Mouse (Mus musculus): ENCODE measurements at regions not wholly inside any gene's neighbourhood (a gene's known extent, or its start where the extent isn't known, plus 50 kb on each side); places are given as distances from the start of the nearest gene placed in this dataset.

DNA sequence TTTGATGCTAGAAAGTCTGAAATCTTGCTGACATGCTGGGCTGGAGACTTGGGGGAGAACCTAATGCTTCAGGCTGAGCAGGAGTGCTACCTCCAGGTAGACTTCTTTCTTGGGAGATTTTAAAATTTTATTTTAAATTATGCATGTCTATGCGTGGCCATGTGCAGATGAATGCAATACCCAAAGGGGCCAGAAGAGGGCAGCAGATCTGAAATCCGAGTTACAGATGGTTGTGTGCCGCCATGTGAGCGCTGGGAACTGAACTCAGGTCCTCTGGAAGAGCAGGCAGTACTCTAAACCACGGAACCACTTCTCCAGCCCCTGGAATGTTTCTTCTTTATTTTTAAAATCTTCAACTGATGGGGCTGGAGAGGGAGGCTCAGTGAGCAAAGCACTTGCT lies 135.8 kb downstream of the Slc4a3 start:
- DNase-seq (ENCODE audit: extremely low read depth, low read depth, low spot score) = no peak

DNA sequence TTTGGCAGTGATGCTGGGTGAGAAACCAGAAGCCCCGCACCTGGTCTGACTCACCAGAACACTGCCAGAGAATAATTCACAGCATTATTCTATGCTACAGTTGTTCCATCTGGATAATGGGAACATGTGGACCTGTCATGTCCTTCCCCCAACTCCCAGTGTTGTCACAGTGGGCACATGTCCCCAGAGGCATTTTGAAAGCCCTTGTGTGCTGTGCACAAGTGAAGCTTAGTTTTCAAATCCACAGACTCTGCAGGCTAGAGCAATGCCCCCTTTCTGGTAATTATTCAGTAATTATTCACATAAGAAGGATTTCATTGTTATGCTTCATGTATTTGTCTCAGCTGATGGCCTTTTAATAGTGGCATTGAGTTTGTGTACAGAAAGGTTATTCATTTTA lies 146.7 kb downstream of the Slc4a3 start:
- no peak for DNase-seq (ENCODE audit: extremely low read depth, low read depth, low spot score)

DNA sequence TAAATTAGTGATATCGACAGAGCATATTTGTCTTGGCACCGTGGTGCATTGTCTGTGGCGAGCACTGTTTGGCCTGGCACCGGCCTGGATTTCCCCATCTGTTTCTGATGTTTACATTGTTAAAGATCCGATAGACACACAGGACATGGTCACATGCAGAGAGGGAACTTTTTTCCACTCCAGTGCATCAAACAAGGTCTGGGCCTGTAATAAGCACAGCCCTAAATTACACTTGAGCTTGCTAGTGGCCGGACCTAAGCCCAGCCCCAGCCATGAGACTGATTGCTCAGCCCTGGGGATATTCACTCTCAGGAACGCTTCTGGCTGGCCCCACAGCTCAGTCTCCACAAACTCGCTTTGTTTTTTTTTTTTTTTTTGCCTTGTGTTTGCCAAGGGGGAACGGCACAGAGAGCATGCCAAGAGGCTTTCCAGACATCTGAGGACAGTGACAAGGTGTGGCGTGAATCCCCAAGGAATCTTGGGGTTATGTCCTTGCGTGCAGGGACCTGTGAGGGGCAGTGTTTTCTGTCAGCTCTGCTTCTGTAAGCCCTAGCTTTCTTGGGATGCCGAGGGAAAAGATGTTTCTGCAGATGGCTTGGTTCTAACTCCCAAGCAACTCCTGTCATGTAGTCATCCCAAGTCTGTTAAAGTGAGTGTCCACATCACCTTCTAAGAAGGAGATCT lies 147.3 kb downstream of the Slc4a3 start:
- no peak for DNase-seq (ENCODE audit: extremely low read depth, low read depth, low spot score)

DNA sequence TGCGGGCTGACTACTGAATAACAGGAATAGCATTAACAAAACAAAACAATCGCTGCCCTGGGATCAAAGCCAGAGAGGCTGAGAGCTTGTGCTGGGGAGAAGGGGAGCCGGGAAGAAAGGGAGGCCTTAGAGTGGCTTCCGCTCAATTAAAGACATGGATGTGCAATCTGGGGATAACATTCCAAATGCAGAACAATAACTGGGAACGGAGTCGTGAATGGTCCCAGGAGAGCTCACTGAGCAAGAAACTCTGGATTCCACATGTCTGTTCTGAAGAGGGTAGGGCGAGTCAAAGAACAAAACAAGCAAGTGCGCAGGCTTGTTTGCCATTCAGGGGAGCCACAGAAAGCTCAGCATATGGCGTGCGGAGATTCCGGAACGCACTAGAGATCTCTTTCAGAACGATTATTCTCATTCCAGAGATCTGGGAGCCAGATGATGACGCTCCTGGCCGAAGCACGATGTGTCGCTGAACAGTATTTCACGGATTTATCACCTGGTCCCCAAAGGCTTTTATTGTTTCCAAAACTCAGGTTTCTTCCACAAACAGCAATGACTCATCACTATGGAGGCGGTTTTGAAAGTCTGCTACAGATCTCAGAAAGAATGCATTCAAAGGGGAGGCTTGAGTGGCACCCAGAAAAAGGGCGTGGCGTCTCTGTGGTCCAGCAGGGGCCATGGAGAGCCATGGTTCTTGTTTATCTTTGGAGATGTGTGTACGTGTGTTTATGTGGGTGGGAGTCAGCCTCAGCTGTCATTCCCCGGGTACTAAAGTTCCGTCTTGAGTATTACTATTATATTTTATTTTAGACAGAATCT lies 159.0 kb downstream of the Slc4a3 start:
- DNase-seq (ENCODE audit: extremely low read depth, low read depth, low spot score) = no peak

DNA sequence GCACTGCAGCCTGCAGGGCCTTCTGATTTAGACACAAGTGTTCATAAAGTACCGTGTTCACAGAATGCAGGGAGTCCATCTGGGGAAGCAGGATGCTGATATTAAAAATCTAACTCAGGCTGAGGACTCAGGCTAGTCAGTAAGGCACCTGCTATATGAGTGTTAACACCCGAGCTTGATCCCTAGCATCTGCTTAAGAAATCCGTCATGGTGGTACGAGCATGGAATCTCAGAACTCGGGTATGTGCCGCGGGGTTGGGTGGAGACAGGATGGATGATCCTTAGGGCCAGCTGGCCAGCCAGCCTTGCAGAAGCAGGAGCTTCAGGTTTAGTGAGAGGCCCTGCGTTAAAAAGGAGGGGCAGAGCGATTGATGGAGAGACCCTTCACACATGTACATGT lies 160.1 kb downstream of the Slc4a3 start:
- no peak for DNase-seq (ENCODE audit: extremely low read depth, low read depth, low spot score)

DNA sequence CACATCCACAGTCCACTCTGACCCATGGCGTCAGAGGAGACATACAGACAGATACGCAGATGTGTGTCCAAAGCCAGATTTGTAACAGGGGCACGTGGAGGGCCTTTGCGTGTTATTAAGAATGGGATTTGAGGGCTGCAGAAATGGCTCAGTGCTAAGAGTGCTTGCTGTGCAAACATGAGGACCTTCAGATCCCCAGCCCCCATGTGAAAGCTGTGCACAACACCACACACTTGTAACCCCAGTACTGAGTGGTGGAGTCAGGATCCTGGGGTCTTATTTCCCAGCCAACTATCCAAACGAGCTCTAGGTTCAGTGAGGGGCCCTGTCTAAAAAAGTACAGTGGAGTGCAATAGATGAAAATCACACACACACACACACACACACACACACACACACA lies 177.4 kb downstream of the Slc4a3 start:
- DNase-seq (ENCODE audit: extremely low read depth, low read depth, low spot score) = no peak

DNA sequence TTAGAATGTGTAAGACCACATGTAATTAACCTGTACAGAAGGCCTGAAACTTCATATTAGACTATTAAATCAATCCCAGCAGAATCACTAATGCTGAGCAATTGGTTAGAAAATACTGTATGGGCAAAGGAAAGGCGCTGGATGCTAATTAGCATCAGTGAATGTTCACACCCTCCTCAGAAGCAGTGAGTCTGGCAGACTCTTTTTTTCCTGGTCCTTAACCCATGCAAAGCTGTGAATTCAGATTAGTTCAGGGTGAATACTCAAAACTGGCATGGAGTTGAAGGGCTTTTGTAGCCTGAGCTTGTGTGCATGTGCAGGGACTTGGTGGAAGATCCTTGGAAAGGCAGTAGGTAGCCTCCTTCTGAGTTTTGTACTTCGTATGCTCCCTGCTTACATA lies 179.3 kb downstream of the Slc4a3 start:
- no peak for DNase-seq (ENCODE audit: extremely low read depth, low read depth, low spot score)

DNA sequence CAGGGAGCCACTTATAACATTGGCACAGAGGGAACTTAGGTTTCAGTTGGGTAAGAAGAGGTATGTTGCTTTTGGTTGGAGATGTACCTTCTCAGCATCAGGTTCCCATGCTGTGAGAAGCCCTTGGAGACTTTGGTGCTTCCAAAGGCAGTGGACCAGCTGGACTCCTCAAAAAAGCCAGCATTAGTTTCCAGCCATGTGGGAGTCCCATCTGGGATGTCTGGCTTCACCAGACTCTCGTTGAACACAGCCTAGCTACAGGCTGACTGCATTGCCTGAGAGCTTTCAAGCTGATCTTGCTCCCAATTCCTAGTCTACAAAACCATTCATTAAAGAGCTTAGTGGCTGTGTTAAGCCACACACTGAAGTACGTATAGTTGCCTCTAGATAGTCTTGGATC lies 182.8 kb downstream of the Slc4a3 start:
- no peak for DNase-seq (ENCODE audit: extremely low read depth, low read depth, low spot score)

DNA sequence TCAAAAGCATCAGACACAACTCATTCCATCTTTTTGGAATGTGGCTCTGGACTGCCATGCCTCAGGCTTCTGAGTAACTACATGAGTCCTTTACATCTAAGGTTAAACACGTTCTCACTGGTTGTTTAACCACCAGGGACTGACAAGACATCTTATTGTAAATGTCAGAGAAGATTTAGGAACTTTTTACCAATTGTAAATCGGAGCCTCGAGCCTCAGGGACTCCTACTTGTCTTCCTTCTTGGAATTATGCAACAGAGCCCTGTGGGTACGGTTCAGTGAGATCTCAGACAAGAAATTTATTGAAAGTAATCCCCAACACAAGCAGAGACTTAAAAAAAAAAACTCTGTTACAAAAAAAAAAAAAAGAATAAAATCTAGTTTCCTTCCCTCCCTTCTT lies 187.7 kb downstream of the Slc4a3 start:
- no peak for DNase-seq (ENCODE audit: extremely low read depth, low read depth, low spot score)

DNA sequence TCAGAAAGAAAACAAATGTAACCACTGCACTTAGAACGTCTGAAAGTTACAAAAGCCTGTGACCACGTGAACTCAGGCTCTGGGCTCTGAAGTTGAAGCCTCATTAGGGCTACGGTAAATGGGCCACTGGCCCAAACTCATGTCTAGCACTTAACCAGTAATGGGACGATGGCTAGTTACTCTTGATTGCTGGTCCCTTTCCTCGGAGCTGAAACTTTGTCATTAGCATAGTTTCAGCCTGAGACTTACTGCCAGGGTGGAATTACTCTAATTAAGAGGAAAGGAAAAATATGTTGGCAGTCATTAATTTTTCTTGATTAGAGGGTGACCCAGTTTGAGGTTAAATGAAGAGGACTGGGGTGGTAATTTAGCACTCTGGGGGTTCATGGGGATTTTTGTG lies 192.6 kb downstream of the Slc4a3 start:
- DNase-seq (ENCODE audit: extremely low read depth, low read depth, low spot score) = no peak

DNA sequence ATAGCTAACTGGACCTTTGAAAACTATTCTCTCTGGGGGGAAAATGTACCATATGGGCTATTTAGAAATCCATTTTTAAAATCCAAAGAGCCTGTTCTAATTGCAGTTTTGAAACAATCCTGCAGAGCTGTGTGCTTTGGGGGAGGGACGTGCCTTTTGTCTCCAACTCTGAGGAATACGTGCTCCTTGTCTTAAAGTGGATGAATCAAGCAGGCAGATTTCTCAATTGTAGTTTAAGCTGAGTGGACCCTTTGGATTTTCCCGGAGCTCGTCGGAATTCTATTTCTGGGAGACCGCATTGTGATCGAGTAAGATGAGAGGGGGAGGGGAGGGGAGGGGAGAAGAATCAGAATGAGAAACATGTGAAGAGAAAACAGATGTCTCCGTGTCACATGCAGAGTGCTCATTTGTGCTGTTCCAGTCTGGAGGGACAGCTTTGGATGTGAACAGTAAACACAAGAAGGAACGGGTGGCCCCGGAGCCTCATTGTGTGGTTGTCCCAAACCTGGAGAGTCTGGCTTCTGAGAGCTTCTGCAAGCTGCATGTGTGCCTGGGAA lies 203.7 kb downstream of the Slc4a3 start:
- no peak for DNase-seq (ENCODE audit: extremely low read depth, low read depth, low spot score)

DNA sequence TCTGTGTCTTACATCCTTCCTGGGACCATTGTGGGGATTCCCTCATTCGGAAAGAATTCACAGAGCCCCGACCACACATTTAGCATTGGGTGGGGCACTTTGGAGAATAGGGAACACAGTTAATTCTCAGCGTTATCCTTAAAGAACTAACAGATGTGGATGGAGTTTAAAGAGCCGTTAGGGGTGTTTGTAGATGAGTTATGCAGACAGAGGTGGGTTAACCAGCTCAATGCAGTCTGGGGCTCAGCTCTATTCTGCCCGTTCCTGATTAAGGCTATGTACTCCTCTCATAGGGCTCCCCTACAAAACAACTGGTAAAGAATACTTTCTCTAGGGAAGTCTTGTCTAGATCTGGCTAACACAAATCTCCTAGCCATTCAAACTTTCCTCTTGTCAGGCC lies 226.1 kb downstream of the Slc4a3 start:
- no peak for DNase-seq (ENCODE audit: extremely low read depth, low read depth, low spot score)

DNA sequence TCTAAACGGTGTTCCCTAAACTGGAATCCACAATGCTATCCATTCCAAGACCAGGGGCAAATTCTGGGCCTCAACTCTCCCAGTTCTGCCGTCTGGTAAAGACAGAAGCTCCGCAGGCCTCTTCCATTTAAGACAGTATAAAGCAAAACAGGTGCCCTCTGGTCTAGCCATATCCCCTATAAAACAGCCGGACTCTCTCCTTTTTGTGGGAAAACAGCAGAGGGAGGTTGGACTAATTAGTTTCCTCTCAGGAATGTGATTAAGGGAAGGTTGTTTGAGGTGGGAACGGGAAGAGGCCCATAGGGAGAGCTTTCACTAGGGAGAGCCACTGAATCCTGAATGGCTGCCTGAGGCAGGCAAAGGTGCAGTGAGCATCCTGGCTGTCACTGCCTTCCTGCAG lies 226.9 kb downstream of the Slc4a3 start:
- DNase-seq (ENCODE audit: extremely low read depth, low read depth, low spot score) = no peak

DNA sequence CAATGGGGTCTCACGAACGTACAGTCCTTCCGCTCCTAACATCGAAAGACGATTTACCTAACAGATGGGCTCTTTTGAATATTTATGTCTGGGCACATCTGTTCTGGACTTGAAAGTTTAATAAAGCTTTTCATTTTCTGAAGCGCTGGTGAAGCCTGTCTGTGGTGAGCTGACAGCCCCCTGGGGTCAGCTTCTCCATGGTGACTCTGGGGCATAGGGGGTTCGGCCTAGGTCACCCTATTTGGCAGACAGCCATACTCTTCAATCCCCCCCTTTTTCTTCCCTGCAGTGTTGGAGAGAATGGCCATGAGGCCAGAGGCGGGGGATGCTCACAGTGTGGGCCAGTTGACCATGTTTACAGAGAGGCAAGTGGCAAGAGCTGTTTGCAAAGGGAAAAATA lies 232.8 kb downstream of the Slc4a3 start:
- no peak for DNase-seq (ENCODE audit: extremely low read depth, low read depth, low spot score)

DNA sequence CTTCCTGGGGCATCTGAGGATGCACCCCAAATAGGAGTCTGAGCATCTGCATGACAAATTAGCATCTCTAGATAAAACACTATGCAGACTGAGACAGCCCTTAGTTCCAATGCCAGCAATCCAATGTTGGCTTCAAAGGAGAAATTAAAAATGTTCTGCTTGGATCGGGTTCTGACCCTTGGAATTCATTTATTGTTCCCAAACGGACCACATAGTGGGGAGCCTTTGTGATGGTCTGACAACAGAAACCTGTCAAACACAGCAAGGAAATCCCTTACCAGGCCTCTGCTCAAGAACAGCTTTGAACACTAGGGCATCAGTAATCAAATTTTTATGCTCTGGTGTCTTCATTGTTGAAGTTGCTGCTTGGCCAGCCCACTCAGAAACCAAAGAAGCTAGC lies 237.1 kb downstream of the Slc4a3 start:
- DNase-seq (ENCODE audit: extremely low read depth, low read depth, low spot score) = no peak

DNA sequence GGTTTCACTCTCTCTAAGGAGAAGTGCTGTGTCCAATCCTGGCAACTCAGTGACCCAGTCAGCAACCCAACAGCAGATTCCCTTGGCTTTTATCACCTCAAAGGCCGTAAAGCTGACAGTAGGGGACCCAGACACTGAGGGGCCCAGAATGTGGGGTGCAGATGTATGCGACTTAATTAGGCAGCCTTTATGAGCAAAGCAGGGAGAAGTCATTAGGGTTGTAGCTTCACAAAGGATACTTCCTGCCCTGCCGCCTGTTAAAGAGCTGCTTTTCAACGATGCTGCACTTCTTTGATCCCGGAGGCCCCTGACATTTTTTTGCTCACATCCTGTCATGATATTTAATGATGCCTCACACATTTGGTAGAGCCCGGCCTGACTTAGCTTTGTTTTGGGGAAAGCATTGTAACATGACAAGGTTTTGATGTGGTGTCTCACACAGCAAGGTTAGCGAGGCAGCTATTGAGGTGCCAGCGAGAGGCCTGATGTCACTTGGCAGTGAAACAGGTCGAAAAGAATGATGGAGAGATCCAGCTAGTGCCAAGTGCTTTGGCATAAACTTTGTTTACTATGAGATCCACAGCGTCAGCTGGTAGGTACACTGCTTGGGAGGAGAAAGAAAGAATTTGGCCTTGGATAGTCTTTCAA lies 240.2 kb downstream of the Slc4a3 start:
- DNase-seq (ENCODE audit: extremely low read depth, low read depth, low spot score) = no peak

DNA sequence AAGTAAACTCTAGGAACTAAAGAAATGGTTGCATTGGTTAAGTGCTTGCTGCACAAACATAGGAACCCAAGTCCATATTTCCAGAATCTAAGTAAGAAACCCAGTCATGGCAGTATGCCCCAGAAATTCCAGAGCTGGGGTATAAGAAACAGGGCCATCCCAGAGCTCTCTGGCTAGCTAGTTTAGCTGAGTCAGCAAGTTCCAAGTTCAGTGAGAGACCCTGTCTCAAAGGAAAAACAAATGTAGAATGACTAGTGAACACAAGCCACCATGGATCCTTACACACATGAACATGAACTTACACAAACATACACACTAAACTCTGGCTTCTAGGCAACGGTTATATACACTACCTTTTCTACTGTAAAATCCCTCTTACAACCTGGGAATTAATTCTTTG lies 245.4 kb downstream of the Slc4a3 start:
- DNase-seq (ENCODE audit: extremely low read depth, low read depth, low spot score) = no peak

DNA sequence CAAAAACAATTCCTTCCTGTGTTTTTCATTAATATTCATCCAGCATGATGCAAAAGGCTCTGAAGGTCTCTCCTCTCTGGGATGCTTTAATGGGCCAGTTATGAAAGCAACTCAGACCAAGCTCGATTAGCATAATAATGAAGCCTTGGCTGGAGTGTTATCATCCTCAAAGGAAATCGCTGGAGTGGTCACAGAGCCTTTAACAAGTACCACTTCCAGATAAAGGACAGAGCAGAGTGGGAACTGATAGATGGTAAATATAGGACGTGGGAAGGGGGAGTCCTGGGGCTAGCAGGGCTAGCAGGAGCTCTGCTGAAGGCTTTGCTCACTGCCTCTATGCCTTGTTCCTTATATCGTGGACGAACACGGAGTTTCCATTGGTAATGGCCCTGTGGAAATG lies 251.7 kb downstream of the Slc4a3 start:
- DNase-seq (ENCODE audit: extremely low read depth, low read depth, low spot score) = no peak

DNA sequence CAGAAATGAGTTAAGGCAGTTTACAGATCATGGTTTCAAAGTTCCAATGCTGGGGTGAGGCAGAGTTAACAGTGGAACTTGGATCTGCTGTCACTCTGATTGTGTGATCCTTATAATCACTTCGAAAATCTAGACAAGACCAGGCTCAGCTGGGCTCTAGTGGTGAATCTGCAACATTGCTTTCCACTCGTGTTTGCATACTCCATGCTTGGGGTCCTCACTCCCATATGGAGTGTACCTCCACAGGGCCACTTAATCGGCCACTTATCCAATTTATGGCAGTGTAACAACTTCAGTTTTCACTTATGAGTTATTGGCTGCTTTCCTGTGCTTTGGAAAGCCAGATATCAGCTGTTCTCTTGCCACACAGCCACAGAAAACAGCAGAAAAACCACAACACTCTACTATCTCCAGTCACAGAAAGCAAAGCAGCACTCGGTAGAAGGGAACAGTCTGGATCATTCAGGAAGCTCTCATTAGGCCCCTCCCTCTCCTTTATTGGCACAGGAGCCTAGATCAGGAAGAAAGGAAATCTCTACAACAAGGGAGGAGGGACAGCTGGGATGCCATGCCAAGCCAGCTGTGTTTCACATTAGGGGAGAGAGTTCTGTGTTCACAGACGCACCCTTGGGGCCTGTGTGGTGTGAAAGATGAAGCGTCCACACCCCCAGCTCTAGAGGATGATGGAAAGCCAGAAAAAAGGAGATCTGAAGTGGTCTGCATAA lies 252.5 kb downstream of the Slc4a3 start:
- no peak for DNase-seq (ENCODE audit: extremely low read depth, low read depth, low spot score)

DNA sequence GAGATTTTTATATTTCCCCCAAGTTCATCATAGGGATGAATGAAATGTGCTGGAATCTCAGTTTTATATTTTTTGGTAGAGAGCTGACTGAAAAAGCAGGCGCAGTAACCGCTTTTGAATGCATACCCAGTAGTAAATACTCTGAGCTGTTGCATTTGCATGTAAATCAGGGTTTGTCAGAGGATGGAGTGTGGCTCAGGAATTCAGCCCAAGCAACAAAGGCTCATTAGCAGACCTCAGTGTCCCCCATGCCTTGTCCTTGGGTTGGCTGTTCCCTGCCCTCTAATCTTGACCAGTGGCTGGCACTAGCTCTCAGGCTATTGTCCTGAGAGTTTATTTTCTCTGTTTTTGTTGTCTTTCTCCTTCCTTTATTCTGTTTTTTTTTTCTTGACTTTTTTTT lies 258.4 kb downstream of the Slc4a3 start:
- no peak for DNase-seq (ENCODE audit: extremely low read depth, low read depth, low spot score)

DNA sequence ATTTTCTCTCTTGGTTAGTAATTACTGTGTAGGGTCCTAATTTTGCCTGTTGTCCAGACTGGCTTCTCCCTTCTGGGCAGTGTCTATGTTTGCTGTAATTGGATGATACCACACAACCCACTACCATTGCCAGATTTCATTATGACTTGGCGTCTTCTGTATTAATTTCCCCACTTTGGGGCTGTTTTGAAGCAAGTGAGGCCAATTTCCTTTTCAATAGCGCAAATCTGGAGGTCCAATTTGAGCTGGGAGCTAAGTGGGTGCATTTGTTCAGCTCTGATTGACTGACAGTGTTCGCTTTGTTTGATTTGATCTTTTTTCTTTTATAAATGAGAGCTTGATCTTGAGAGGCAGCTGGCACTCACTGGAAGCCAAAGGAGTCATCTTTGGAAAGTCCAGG lies 266.4 kb downstream of the Slc4a3 start:
- DNase-seq (ENCODE audit: extremely low read depth, low read depth, low spot score) = no peak
